8 mouse cellular contexts compared by ENCODE assay signal in the genomic region with DNA sequence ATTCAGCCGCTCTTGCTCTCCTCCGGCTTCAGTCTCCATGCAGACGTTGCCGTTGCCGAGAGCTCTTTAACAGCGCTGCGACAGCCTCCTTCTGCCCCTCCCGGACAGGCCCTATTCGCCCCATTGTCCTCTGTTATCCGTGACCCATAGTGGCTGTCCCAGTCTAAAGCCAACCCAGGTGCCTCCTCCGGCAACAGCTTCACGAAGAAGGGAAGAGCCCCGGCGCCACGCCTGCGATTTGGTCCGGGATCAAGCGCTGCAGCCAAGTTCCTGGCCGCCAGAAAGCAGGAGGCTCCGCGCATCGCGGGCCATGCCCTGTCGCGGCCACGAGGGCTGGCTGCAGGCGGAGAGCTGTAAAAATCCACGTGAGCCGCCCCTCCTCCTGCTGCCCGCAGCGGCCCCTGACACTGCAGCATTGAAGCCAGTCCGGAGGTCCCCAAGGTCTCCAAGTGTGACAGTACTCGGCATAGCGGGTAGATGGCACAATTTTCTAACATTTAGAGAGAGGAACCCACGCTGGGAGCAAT. TPM values are rescaled to one million over a fixed set of nuclear protein-coding genes. Genes with fewer than 3 reads are reported as not detected.
A peak's percentile ranks its signal among the peaks of the same experiment; 100 is the strongest.
DNase-seq lines count a peak whose midpoint lies in the region; ATAC-seq and TF ChIP-seq lines count a peak whose summit lies in the region.

No protein-coding gene starts in this region.

- peak overlapping the region; percentile 75 for H3K4me2 ChIP-seq in hindbrain, embryonic 15.5 days
- peak overlapping the region; percentile 74 for H3K4me2 ChIP-seq in limb, embryonic 14.5 days (replicated peaks; ENCODE audit: low read depth, low read length, severe bottlenecking)
- peak overlapping the region; percentile 75 for H3K4me2 ChIP-seq in midbrain, embryonic 13.5 days (replicated peaks)

- no peaks in the 10 kb centered on the region for H3K36me3 ChIP-seq in hindbrain, embryonic 15.5 days
- no peaks in the 10 kb centered on the region for H3K36me3 ChIP-seq in limb, embryonic 14.5 days (ENCODE audit: control insufficient read depth, insufficient read depth, low read length)
- H3K36me3 ChIP-seq in midbrain, embryonic 13.5 days, result no peaks in the 10 kb centered on the region

- DNase-seq in adrenal gland, adult 2 months, result peak; percentile 96
- DNase-seq in cerebellum, postnatal 10 days, result peak; percentile 80 to 82
- peak; percentile 69 for DNase-seq in gastrocnemius, postnatal 10 days
- peak; percentile 74 for DNase-seq in limb, embryonic 14.5 days (ENCODE audit: low spot score)
- peak; percentile 69 to 73 for DNase-seq in urinary bladder, postnatal 4 days (ENCODE audit: low spot score in 2 of 2)
- no peak for DNase-seq in natural killer cell, adult 2 months (ENCODE audit: low spot score in 2 of 2)

- H3K4me3 ChIP-seq in hindbrain, embryonic 15.5 days, result peak overlapping the region; percentile 40
- H3K4me3 ChIP-seq in limb, embryonic 14.5 days (replicated peaks; ENCODE audit: low read length), result peak overlapping the region; percentile 35
- peak overlapping the region; percentile 36 for H3K4me3 ChIP-seq in midbrain, embryonic 13.5 days (replicated peaks)

- WGBS in hindbrain, embryonic 15.5 days, result under 1% methylated on average over 35 of the region's 35 CpGs
- WGBS in limb, embryonic 14.5 days, result under 1% methylated on average over 35 of the region's 35 CpGs
- under 1% methylated on average over 35 of the region's 35 CpGs for WGBS in midbrain, embryonic 13.5 days

- peaks cover 62% of the 10 kb centered on the region for H3K4me1 ChIP-seq in hindbrain, embryonic 15.5 days (replicated peaks)
- H3K4me1 ChIP-seq in limb, embryonic 14.5 days (ENCODE audit: control insufficient read depth, insufficient read depth, low read length), result peaks cover 37% of the 10 kb centered on the region
- H3K4me1 ChIP-seq in midbrain, embryonic 13.5 days (replicated peaks), result peaks cover 70% of the 10 kb centered on the region

- ATAC-seq in hindbrain, embryonic 15.5 days (ENCODE audit: low FRiP score, low read depth), result peak; percentile 80
- peak; percentile 21 for ATAC-seq in limb, embryonic 14.5 days (ENCODE audit: low FRiP score, low read depth)
- ATAC-seq in midbrain, embryonic 13.5 days, result peak; percentile 72

- no peaks in the 10 kb centered on the region for H3K9me3 ChIP-seq in hindbrain, embryonic 15.5 days
- H3K9me3 ChIP-seq in limb, embryonic 14.5 days (ENCODE audit: control insufficient read depth, low read length), result no peaks in the 10 kb centered on the region
- H3K9me3 ChIP-seq in midbrain, embryonic 13.5 days, result no peaks in the 10 kb centered on the region

- peak overlapping the region; percentile 66 for H3K9ac ChIP-seq in hindbrain, embryonic 15.5 days
- peak overlapping the region; percentile 44; the same call in 1 of the 2 replicates for H3K9ac ChIP-seq in limb, embryonic 14.5 days (ENCODE audit: low read depth, low read length, severe bottlenecking)
- peak overlapping the region; percentile 83 for H3K9ac ChIP-seq in midbrain, embryonic 13.5 days (replicated peaks)

- peaks cover 23% of the 10 kb centered on the region for H3K27me3 ChIP-seq in hindbrain, embryonic 15.5 days
- H3K27me3 ChIP-seq in limb, embryonic 14.5 days (ENCODE audit: control insufficient read depth, insufficient read depth, low read length), result peaks cover 66% of the 10 kb centered on the region
- peaks cover 88% of the 10 kb centered on the region for H3K27me3 ChIP-seq in midbrain, embryonic 13.5 days

- no peak for TF ChIP-seq POLR2A in limb, embryonic 14.5 days (IDR thresholded peaks at IDR 0.05; ENCODE audit: borderline replicate concordance, extremely low read depth, insufficient read depth, insufficient read length)

- H3K27ac ChIP-seq in hindbrain, embryonic 15.5 days (replicated peaks), result peak overlapping the region; percentile 91
- 0 out of 2 replicates have a peak overlapping the region, but pooled peaks have one; percentile 13 for H3K27ac ChIP-seq in limb, embryonic 14.5 days (replicated peaks; ENCODE audit: low read depth, low read length)
- peak overlapping the region; percentile 96 for H3K27ac ChIP-seq in midbrain, embryonic 13.5 days

RNA-seq across cellular contexts. Expression of gene Nr2f2, which starts 20.5 kb away (rescaled TPM):
- total RNA-seq in adrenal gland, adult 2 months (2021), result 100 to 1,000 TPM; 109 to 132 TPM
- 401 and 472 TPM in 2 replicates for polyA plus RNA-seq in adrenal gland, adult 2 months (2012; rRNA removed)
- total RNA-seq in gastrocnemius, postnatal 10 days (2021), result 10 to 100 TPM; 32.7 to 39.2 TPM
- polyA plus RNA-seq in hindbrain, embryonic 15.5 days (2015; fragmentation: Nextera tagmentation; extraction: Ambion mirVana), result 87.2 and 90.1 TPM in 2 replicates
- 80.2 and 134 TPM in 2 replicates for polyA plus RNA-seq in limb, embryonic 14.5 days (2012; rRNA removed)
- polyA plus RNA-seq in limb, embryonic 14.5 days (2014; fragmentation: Nextera tagmentation; extraction: Ambion mirVana), result 54.7 and 60.8 TPM in 2 replicates
- polyA plus RNA-seq in midbrain, embryonic 13.5 days (2015; fragmentation: Nextera tagmentation; extraction: Ambion mirVana), result 132 and 143 TPM in 2 replicates

Comparison
In these comparisons a context has a peak if more than half of its experiments do, and no peak if none do; other contexts are left out.
1. DNase-seq: peak in adrenal gland, adult 2 months (single experiment), cerebellum, postnatal 10 days (2 of 2), gastrocnemius, postnatal 10 days (single experiment), limb, embryonic 14.5 days (single experiment) and urinary bladder, postnatal 4 days (2 of 2); none in natural killer cell, adult 2 months (0 of 2).
2. ATAC-seq: peak in every context shown above with its lines; median percentile 80 in hindbrain, embryonic 15.5 days; 72 in midbrain, embryonic 13.5 days; 21 in limb, embryonic 14.5 days.
3. H3K27ac ChIP-seq: peak in every context shown above with its lines; median percentile 96 in midbrain, embryonic 13.5 days; 91 in hindbrain, embryonic 15.5 days; 13 in limb, embryonic 14.5 days.
4. Peak in every context shown above with its lines, with median percentiles within 50 percentile points of each other: H3K4me2 ChIP-seq, H3K4me3 ChIP-seq and H3K9ac ChIP-seq.